Mouse (Mus musculus): Measurements from ENCODE around the gene Jdp2. TPM values are rescaled to one million over a fixed set of nuclear protein-coding genes. Genes with fewer than 3 reads are reported as not detected.

Jdp2 gene
- total and polyA plus RNA-seq, 3 experiments: 16.3 to 22.1 (median 17.6) TPM

DNA sequence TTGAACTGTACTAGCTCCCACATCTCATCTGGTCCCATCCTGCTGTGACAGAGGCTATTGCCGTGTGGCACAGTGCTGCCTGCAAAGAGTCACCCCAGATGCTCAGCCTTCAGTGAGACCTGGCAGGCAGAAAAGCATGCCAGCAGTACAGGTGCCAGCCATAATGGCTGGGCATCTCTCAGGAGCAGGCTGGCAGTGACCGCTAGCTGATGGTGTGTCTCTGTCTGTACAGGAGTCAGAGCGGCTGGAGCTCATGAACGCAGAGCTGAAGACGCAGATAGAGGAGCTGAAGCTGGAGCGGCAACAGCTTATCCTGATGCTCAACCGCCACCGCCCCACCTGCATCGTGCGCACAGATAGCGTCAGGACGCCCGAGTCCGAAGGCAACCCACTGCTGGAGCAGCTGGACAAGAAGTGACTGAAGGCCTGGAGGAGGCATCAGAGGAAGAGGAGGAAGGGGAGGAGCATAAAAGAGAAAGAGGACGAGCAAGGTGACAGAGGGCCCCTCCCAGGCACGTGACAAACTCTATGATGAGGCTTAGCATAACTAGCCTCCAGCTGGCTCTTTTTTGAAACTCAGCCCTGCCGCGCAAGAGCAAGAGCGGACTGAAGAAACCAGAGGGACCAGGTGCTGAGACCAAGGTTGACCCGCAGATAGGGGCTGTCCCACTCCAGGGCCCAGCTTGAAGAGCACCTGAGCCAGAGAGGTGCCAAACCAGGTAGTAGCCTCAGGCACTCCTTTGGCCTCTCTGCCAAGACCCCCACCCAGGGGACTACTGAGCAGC is 39.9 kb downstream of the Jdp2 start:
- no peak for DNase-seq

DNA sequence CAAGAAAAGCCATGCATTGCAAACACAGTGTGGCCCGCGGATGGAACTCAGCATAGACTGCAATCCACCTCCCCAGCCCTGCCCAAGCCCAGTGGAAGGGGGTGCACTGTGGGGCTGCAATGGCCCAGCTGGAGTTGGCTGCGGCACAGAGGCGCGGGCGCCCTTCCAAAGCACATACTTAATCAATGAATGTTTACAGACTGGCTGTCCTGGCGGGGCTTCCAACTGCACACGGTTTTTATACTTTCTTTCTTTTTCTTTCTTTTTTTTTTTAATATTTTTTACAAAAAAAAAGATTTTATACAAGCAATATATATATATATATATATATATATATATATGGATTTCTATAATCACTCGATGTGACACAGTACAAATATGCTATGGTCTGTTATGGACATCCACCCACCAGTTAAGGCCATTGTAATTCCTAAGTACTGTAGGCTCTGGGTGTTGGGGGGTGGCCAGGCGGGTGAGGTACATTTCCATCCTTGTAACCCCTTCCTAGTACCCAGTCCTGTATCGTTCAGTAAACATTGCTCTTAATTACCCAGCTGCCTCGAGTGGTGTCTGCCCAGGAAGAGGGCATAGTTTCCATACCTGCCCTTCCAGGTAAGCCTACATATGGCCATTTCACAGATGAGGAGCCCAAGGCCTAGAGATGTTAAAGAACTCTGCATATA is 40.6 kb downstream of the Jdp2 start:
- DNase-seq: peak; percentile 35

DNA sequence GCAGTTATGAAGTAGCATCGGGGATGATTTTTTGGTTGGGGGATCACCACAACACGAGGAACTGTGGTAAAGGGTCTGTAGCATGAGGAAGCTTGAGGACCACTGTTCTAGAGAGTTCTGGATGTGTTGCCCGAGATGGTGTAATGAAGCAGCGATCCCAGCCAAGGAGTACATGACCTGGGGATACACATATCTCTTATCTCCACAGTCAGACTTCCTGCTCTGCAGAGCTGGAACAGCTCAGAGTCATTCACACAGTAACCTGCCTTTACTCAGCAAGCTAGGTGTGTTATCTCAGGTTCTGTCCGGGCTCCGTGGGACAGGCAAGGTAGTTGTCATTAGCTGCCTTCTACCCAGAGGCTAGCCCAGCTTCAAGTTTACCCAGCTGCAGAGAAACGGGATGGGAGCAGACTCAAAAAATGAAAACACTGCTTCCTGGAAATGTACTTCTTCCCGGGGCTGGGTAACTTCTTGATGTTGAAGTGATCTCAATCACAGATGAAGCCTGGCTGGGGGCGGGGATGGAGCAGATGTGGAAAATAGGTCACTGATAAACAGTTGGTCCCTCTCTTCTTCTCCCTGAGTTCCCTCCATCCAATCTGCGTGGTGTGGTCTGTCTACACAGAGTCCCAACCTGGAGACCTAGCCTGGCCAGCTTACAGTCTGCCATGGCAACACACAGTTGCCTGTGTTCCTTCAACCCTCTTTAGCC is 42.2 kb downstream of the Jdp2 start:
- no peak for DNase-seq

DNA sequence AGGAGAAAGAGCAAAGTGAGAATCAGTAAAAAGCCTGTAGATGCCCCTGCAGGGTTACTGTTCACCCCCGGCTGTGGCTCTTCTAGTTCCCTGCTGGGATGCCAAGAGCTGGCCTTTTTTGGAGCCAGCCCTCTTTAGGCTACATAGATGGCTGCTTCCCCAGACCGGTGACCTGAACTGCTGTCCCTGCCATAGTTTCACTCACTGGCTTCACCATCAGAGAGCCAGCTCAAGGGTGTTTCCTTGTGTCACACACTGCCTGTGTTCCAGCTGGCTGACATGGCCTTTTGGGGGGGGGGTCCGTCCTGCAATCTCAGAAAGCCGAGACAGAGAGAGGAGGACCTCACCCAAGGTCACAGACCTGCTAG is 42.7 kb downstream of the Jdp2 start:
- DNase-seq: no peak

DNA sequence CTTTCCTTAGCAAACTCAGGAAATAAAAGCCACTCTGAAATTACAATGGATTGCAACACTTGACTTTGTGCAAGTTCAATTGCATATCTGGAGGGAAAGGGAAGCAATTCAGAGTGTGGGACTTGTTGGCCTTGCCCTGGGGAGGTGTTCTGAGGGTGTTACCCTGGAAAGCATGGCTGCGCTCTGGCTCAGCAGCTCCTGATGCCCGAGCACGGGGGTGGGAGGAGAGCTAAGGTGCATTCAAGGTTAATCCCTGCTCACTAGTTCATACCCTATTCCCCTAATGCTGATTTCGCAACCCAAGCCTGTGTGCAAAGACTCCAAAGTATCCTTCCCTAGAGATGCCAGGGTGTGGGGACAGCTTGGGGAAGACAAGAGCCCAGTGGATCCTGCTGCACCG is 44.9 kb downstream of the Jdp2 start:
- peak; percentile 22 for DNase-seq

DNA sequence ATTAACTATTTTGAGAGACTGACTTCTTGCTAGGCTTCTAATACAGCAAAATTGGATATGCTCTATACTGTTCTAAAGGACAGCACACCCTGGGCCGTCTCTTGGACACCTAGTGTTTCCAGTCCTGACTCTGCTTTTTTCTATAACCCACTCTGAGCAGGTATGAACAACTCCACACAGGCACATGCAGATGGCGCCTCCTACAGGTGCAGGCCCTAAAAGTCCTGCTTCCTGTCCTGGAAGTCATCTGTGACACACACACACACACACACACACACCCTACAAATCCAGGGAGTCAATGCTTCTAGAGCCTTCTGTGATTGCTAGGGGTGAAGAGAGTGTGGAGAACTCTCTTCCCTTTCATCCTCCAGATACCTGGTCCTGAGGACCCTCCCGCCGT is 46.8 kb downstream of the Jdp2 start:
- peak; percentile 27 for DNase-seq

DNA sequence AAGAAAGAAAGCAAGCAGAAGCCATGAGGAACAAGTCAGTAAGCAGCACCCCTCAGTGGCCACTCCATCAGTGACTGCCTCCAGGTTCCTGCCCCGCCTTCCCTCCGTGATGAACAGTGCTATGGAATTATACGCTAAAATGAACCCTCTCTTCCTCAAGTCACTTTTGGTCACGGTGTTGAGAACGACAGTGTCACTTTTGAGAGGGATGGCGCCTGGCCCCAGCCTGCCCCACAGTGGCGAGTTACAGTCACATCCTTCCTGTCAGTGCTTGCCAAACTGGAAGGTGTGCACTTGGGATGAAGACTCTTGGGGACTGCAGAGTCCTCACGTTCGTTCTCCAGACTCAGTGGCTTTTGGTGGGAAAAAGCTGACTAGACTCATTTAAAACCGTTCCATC is 48.5 kb downstream of the Jdp2 start:
- peak; percentile 24 for DNase-seq

DNA sequence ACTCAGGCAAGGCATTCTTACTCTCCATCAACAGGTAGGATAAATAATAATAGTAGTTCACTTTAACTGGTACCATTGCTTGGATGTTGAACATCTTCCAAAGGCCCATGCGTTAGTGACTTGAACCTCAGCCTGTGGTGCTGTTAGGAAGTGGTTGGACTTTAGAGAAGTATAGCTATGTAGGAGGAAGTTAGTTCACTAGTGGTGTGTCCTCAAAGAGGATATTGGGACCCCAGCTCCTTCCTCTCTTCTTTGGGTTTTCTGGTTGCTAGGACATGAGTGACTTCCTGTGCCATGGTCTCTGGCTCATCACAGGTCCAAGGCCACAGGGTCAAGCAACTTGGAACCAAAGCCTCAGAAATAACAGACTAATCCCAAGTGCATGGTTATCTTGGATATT is 49.1 kb downstream of the Jdp2 start:
- DNase-seq: no peak

DNA sequence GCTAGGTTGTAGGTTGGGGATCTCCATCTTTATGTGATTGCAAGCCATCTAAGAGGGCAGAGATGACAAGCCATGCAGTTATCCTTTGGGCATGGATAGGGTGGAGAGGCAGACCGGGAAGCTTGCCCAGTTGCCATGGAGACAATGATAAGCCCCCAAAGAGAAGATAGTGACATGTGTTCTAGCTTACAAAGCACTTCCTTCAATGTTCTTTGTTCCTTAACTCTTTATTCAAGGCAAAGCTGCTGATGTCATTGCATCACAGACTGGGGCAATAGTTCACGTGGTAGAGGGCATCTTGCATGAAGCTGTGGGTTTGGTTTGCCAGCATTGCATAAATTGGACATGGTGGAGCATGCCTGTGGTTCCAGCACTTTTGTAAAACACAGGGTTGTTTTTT is 60.5 kb downstream of the Jdp2 start:
- no peak for DNase-seq

DNA sequence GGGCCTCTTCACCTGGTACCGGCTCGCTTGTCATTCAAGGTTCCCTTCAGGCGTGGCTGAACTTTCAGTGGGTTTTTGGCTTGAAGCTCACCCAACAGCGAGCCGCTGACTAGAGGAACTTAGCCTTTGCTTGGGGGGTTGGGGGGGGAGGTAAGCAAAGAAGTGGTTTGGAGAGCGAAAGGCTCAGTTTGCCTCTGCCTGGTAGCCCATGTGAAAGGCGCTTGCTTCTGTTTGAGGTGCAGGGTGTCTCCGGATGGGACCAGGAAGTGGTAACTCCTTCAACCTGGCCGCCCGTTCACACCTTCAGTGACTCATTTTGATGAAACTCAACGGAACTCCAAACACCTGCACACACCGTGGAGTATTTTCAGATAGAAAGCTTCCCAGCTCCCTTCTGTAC is 62.0 kb downstream of the Jdp2 start:
- DNase-seq: no peak

DNA sequence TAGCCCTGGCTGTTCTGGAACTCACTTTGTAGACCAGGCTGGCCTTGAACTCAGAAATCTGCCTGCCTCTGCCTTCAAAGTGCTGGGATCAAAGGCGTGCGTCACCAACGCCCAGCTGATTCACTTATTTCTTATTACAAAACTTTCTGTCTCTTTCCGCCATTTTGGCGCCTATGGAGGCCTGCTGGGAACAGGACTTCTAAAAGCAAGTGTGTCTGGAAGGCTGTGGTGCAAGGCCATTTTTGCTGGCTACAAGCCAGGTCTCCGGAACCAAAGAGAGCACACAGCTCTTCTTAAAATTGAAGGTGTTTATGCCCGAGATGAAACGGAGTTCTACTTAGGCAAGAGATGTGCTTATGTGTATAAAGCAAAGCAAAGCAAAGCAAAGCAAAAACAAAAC is 63.4 kb downstream of the Jdp2 start:
- peak; percentile 18 for DNase-seq

DNA sequence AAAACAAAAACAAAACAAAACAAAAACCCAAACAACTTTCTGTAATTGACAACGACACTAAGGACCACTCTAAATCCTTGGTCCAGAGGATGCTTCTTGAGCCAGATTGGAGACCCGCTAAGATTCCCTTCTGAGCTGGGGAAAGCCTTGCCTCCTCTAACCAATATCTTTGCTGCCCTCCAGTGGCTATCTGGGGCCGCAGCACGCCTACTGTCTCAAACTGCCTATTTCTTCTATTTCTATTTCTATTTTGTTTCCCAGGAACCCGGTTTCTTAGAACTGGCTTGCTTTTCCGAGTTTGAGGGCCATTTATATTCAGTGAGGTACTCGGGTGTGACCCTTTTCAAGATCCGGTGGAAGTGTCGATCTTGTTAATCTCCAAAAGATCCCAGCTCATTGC is 64.1 kb downstream of the Jdp2 start:
- DNase-seq: peak; percentile 66

DNA sequence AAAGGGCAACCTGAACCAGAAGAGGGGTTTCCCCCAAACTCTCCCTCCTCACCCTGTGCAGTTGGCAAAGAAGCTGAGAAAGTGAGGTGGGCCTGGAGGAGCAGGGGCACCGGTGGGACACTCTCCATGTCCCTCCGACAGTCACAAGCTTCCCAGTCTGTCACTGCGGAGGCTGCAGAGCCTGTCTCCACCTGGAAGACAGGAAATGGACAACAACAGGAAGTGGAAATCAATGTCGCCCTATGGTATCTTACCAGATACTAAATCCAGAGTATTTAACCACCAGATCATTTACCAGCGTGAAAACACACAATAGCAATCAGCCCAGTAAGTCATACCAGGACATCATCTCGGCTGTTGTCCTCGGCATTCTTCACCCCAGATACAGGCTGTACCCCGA is 67.3 kb downstream of the Jdp2 start:
- DNase-seq: no peak

DNA sequence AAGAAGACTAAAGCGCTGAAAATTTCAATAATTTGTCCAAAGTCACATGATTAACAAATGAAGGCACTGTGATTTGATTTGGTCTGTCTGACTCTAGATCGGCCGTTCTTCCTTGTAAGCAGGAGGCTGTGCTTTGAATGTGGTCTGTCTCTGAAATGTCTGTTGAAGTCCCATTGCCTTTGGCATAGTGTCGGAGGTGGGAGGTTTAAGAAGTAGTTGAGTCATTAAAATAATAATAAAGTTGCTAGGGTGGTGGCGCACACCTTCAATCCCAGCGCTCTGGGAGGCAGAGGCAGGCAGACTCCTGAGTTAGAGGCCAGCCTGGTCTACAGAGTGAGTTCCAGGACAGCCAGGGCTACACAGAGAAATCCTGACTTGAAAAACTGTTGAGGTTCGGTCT is 68.2 kb downstream of the Jdp2 start:
- no peak for DNase-seq

DNA sequence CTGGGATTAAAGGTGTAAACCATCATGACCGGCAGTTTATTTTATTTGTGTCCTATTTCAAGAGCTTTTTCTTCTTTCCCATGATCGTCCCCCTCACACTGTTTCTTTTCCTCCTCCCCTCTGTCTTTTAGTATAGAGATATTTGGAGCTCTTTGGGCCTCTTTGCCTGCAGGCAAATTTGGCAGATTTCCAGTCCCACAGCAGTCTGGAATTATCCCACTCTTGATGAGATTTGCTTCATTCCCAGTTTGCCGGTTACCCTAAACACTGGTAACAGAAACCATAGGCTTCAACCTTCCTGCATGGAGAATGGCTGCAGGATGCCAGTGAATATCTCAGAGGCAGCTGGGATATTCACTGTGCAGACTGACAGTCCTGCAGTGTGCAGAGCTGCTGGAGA is 69.9 kb downstream of the Jdp2 start:
- no peak for DNase-seq

DNA sequence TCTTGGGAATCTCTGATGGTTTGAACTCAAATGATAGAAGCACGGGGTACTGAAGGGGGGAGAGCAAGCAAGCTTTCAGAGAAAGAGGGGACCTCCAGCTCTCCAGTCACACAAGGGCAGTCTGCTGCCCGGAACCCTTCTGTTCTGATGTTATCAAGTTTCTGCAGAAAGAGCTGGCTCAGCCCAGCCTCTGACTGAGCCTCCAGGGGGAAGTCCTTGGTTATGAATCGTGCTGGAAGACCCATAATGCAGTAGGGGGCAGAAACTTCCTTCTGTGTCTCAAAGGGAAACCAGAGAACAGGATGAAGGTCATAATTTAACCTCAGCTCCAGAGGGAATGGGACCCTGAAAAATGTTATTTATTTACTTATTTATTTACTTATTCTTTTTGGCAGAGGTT is 71.3 kb downstream of the Jdp2 start:
- DNase-seq: no peak

DNA sequence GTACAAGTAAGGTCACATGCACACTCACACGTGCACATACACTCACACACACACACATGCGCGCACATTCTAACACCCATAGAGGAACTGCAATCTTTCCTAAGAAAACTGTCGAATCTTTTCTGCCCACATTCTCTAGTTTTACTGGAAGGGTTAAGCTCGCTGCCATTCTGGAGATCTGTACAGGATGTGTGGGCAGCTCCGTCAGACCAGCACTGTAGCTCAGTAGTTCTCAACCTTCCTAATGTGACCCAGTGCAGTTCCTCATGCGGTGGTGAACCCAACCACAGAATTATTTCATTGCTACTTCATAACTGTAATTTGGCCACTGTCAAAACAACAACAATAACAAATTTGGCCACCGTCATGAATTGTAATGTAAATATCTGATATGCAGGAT is 75.1 kb downstream of the Jdp2 start:
- DNase-seq: no peak

DNA sequence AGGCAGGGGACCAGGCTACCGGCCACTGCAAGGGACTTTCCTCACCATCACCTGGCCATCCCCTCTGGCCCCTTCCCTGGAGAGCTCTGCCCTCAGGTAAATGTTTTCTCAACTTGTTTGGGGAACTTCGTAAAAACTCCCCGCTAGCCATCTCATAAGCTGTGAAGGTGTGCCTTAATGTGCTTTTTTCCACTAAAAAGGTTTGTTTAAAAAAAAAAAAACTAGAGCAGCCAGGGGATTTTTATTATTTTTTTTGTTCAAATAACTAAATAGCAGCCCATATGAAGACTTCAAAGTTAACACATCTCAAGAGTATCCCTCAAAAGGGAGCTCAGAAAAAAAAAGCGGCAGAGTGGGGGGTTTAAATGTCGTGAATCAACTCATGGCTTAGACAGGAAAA is 80.3 kb downstream of the Jdp2 start:
- DNase-seq: no peak

DNA sequence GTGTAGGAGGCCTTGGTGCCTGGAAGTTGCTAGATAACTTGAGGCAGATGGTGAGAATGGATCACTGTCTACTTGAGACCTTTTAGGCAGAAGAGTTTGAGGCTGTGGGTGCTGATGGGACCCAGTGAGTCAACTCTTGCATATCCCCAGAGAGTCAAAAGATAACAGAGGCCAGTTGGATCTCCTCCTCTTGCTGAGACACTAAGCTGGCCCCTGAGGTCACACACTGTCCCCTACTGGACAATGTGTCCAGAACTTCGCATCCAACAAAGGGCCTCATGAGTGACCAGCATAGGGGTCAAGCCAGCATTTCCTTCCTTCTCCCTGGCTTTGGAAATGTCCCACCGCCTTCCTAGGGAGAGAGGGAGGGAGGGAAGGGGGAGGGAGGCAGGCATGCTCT is 81.0 kb downstream of the Jdp2 start:
- DNase-seq: no peak

DNA sequence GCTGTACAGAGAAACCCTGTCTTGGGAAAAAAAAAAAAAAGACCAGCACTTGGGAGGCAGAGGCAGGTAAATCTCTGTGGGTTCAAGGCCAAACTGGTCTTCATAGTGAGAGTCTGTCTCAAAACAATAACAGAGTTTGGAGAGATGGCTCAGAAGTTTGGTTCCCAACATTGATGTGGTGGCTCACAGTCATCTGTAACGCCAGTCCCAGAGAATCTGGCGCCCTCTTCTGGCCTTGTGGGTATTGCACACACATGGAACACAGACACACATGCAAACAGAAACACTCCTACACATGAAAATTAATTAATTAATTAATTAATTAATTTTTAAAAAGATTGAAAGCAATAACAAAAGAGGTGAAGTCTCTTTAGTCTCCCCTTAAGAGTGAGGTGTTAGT is 83.5 kb downstream of the Jdp2 start:
- DNase-seq: no peak

DNA sequence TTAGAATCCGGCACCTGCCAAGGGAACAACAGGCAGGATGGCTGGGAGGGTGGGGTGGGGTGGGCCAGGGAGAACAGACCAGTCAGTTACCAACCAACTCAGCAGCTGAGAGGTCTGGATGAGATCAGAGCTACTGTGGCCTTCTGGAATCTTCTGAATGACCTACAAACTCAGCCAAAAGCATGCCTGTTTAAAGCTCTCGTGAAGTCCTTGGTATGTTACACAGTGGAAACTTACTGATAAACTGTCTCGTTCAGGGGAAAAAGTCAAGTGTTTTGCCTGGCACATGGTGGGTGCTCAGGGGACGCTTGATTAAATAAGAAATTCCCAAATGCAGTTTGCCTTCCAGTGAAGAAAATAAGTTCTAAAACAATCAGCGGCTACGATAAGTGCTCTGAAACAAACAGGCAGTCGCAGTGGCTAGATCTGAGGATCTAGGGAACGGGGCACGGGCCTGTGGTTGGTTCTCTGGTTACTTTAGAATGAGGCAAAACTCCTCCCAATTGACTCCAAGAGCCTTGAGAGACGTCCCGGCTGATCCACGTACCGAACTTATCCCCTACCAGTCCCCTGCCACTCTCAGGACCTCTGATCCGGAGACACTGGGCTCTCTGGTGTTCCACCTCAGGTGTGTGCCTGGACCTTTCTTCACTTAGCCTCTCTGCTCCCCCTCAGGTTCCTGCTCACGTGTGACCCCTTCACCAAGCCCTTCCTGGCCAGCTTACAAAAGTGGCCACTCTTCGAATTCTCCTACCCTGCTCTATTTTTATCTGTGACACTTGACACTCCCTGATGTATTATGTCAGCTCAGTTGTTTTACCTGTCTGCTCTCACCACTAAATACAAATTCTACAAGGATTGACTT is 85.8 kb downstream of the Jdp2 start:
- DNase-seq: no peak

DNA sequence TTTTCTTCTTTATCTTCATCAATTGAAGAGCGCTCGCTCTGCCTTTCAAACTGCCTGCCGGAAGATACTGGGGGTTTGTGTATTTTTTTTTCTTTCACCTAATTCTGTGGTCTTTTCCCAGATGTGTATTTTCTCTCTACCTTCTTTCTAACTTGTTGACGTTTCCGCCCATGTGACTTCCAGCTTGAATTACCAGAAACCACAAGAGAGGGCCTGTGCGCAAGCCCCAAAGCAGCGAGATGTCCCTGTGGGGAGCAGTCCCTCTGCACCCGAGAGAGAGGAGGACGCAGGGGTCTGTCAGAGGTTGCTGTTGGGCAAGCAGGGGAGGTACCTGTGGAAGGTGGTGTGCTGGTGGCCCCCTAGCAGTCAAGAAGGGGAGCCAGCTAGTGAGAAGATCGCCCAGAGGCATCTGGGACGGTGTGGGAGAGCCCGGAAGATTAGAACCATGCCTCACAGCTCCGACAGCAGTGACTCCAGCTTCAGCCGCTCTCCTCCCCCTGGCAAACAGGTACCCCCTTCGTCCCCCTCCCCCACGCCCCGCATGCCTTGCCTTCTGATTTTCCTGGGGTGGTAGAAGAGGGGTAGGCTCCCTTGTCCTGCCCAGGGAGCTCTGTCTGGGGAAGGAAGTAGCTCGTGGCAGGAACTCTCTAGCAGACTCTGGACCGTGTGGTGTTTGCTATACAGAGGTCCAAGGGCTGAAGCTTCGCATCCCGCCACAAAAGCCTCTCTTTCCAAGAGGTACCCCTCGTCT is 87.8 kb downstream of the Jdp2 start, which contains the start of gene Batf:
TSS of gene Batf (plus strand) at position 204 of the 751 bp plus-strand sequence.
- DNase-seq: no peak
